Mouse (Mus musculus) lung, postnatal 10 days (tissue): ENCODE data around the gene Gm45716.
A peak's percentile ranks its signal among the peaks of the same experiment; 100 is the strongest.

Experiments
- DNase-seq: peaks from one replicate; pipeline ENCODE4 v3.0.0; 2021

Gm45716 gene

DNA sequence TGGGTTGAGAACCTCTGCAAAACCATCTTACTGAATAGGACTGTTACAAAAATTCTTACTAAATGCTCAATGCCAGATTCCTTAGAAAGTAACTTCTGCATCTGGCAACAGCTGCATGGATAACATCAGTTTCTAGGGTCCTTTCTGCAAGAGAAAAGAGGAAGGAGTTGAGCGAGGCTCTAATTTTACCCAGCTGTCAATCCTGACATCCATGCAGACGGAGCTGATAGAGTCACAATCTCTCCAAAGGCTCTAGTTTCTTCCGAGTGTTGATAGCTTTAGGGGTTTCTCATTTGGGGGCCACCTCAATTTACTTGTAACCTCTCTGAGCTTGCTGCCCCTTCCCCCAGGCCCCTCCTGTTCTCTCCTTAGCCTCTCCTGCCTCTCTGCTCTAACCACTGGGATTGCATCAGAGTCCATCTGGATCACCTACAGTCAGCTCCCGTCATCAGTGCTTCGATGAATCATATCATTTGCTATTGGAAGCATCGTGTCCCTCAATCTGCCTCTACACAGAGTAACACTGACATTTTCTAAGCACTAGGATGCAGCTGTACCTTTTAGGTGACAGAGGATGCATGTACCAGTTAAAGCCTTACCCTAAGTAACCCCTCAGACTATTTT, 32.7 kb downstream of the Gm45716 start:
- DNase-seq: no peak

DNA sequence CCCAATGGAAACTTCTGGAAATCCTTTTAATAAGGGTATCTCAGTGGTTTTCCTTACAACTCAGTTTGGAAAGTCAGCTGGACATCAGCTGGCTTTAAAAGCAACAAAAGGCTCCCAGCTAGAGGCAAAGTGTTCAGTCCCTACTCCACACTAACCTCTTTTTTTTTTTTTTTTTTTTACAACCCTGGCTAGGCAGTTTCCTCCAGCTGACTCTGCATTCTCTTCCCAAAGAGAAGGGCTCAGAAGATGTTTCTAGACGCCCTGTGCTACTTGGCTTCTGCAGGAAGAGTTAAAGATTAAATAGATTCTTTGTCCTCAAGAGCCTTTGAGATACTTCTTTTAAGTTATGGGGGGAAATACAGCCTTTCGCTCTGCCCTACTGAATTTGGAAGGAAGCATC, 33.3 kb downstream of the Gm45716 start:
- DNase-seq: no peak

DNA sequence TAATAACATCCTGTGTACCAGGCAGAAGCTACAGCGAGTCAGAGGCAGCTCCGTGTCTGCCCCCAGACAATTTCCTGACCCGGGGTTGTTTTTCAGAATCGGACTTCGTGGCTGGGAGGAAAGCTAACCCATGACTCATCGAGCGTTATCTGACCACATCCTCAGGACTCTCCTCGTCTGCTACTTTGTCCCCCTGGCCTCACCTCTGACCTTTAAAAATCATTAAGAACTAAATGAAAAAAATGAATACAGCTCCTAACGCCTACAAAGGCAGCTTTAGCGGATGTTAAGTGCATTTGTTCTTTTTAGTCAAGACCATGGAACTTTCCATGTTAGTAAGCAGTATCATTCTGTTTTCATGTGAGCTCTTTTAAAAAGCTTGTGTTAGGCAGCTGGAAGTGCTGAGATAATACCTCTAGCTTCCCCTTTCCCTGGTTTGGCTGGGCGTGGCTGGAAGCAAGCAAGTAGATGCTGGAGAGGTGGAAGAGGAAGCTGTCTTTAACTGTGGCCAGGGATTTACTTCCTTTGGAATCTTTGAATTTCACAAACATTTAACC, 37.5 kb downstream of the Gm45716 start:
- peak; percentile 41 for DNase-seq

DNA sequence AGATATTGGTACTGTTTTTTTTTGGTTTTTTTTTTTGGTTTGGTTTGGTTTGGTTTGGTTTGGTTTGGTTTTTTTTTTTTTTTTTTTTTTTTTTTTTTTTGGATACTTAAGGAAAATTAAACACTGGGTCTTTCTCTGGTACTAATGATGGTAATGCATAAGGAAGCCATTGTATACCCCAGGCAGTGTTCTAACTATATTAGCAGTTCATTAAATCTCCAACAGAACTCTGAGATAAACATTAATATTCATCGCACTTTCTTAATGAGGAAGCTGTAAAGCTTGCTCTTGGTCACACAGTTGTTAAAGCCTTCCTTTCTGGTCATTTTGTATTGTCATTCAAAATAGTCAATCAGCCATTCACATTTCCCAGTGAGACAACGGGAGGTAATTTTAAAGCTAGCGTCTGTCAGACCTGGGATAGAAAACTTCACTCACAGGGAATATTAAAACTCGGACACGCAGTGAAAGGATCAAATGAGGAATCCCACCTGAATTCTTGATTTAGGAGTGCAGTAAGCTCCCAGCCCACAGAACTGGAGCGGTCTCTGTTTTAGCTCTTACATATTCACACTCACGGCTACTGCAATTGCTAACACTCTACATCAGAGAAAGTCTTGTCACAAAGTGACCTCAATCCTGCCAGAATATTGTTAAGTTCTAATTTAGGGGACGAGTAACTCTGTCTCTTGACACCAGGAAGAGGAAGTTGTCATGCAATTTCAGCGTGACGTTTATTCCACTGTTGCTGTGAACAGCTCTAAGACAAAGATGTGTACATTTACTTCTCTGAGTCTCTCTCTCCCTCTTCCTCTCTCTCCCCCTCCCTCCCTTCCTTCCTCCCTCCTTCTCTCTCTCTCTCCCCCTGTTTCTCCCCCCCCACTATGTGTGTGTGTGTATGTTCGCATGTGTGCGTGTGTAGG, 39.8 kb downstream of the Gm45716 start:
- DNase-seq: no peak

DNA sequence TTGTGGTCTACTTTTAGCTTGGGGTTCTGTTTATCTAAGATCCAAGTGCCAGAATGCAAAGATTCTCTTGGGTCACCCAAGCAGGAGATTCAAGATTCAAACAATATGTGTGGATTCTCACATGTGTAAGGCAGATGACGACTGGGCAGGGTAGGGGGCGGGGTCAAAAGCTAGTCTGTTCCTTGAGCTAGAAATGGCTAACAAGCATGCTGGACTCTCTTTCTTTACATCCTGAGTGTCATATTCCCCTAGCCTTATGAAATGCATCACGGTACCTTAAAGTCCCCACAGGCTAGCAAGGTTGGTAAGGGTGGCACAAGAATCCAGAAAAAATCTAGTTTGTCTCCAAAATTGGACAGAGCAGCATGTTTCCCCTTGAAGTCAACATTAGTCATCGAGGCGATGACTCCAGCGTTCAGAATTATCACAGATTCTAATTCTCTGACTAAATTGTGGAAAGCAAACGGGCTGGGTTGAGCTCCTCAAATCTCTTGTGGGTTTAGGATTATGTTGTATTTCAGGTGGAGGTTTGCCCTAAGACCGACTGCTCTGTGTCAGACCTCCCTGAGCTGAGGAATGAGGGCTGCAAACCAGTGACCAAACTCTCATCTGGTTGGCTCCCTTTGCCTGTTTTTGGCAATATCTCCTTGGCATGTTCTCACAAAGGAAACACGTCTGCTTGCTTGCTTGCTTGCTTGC, 40.9 kb downstream of the Gm45716 start:
- no peak for DNase-seq

DNA sequence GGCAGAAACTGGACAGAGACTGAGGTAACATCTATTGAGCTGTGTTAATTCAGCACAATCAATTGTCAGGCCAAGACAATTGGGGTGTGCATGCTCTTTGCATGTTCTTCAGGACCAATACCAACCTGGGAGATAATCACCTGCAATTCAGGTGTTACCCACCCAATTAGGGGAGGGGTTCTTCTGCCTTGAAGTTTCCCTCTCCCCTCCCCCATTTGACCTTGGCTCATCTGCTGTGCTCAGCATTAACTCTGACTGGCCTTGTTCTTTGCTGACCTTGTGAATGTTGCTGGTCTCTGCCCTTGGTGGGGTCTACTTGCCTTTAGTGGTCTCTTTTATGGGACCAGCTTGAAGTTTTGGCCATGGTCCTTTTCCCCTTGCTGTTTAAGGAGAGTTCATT, 42.3 kb downstream of the Gm45716 start:
- no peak for DNase-seq

DNA sequence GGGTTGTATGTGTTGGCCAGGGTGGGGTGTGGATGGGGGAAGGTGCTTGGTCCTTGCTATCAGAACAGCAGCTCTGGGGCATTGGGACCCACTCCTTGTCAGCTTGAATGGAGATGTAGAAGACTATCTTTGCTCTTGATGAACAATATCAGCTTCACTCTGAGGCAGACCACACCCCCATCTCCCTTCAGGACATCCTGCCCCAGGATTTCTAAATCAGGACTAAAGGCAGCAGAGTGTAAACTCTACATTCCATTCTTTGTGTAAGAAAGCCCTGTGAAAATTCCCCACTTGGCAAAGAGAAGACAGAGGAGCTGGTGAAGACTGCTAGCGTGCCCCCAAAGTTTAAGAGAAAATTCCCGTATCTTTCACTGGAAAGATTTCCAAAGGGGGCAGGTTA, 43.2 kb downstream of the Gm45716 start:
- DNase-seq: peak; percentile 48

DNA sequence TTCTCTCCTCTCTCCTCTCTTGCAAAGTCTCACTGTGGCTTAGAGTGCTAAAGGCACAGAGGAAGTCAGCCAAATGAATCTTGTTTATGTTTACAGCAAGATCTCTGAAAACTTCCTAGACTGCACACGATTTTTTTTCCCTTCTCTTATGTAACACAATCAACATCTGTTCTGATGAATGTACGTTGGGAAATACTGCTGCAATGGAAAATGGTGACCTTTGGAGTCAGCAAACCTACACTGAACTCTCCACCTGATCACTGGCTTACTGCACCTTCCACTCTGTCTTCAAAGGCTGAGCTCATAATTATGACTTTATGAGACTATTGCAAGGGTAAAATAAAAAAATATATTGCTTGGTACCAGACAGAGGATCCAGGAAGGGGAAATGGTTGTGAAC, 44.1 kb downstream of the Gm45716 start:
- DNase-seq: no peak

DNA sequence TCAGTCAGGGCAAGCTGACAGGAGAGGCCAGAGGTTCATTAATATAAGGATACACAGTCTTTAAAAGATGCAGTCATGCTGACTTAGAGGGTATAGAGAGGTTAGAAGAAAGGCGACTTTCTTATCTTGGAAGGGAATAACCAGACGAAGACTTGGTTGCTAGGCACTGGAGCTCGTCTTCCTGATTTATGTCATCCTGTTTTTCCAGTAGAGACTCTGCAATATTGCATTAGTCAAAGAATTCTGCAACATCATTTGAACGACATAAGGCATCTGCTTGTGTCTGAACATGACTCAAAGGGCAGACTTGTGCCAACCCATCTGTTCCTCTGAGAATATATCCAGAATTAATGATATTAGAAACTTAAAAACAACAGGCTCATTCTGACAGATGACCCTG, 45.2 kb downstream of the Gm45716 start:
- DNase-seq: no peak

DNA sequence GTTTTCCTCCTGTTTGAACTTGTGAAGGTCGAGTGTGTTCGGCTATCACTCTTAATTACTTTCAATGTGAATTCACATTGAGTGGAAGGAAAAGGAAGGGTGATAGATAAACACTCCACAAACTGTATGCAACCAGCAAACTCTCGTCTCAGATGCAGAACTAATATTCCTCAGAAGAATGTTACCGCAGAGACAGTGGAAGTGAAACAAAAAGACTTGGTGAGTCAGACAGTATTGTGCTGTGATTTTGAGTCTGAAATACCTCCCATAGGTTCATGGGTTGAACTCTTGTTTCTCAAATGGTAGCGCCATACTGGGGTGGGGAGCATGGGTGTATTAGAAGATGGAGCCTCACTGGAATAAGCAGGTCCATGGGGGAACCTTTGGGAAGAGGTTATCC, 47.7 kb downstream of the Gm45716 start:
- DNase-seq: no peak

DNA sequence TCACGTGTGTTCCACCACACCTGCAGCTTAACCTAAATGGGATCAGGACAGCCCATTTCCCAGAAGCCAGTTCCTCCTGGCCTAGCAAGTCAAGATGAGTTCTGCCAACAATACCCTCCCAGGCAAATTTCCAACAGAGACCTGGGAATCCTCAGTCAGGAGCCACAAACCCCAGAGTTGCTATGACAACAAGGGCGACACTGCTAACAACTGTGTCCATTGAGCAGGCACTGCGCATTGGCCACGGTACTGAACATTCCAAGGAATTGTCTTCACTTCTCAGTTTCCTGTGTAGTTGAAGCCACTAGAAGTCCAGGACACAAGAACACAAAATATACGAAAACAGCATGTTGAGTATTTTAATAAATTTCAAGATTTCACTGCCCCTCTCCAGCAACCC, 50.1 kb downstream of the Gm45716 start:
- no peak for DNase-seq

DNA sequence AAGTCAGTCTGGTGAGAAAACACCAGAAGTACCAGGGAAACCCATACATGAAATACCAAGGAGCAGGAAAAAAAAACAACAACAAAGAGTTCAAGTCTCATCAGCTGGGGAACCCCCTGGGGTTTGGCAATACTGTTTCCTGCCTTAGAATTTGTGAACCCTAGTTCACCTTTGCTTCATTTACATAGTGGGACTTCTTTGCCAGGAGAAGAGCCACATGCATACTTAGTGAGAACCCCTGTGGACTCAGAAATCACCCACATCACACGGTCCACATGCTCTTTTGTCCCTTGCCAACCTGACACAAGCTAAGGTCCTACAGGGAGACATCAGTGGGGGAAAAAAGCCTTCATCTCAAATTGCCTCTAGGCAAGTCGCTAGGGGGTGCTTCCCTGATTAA, 51.2 kb downstream of the Gm45716 start:
- DNase-seq: no peak

DNA sequence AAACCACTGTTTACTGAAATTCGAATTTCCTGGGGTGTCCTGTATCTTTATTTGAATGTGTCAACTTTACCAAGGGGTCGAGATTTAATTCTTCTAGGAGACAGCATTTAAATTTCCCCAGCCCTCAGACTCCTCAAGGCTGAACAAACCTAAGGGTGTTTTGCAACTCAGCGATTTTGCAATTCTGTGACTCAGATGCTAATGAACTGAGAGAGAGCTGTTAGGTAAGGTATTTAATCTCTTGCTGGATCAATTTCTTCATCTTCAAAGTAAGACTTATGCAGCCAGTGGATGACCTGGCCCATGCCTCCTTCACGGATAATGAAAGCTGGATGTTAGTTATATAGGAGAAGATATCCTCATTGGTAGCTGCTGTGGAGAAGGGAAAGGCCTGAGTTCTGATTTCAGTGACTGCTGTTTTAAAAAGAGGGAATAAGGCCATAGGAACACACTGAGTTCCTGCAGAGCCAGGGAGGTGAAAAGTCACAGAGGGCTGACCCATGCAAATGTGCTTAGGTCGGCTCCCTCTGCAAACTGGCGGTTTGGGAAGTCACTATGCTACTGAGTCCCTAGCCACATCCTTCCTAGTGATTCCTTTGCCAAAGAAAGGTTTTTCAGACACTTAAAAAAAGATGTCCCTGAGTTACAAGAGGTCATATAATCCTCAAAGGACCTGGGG, 53.3 kb downstream of the Gm45716 start:
- peak; percentile 64 for DNase-seq

DNA sequence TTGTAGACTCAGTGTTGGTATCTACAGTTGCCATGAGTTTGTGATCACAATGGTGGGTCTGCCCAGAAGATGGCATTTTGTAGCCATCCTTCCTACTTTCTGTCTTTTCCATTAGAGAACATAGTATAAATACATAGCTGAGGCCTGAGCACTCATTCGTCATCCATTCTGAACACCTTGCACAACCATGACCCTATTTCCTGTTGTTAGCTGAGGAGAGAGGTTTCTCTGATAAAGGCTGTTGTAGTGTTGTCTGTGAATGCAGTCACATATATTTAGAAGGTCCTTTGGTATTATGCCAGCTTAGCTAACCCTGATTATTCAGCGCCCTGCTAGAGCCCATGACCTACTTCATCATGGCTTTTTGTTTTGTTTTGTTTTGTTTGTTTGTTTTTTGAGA, 54.4 kb downstream of the Gm45716 start:
- DNase-seq: no peak

DNA sequence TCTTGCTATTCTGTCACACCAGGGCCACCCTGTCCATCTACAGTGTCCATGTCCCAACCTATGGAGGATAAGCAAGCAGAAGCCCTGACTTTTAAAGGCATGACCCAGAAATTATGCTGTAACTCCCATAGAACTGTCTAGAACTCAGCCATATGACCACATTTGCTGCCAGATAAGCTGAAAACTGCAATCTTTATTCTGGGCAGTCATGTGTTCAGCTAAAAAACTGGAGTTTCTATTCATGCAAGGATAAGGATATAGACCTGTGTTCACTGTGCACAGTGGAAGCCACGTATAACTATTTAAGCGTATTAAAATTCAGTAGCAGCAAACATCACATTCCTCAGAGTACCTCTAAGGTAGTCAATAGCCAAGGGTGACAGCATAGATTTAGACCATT, 55.8 kb downstream of the Gm45716 start:
- no peak for DNase-seq

DNA sequence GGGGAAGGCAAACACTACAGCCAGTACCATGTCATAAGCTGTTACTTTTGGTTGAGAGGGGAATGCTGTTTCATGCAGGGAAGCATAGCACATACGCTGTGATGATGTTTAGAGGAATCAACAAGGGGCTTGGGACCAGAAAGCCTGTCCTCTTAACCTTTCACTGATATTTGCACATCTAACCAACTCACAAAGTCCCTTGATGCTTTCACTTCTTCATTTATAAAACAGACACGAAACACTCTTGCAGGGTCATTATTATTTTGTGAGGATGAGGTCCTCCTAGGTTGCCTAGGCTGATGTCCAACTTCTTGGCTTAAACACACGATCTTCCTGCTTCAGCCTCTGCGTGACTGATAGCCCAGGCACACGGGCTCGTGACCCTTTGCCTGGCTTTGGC, 58.1 kb downstream of the Gm45716 start:
- no peak for DNase-seq

DNA sequence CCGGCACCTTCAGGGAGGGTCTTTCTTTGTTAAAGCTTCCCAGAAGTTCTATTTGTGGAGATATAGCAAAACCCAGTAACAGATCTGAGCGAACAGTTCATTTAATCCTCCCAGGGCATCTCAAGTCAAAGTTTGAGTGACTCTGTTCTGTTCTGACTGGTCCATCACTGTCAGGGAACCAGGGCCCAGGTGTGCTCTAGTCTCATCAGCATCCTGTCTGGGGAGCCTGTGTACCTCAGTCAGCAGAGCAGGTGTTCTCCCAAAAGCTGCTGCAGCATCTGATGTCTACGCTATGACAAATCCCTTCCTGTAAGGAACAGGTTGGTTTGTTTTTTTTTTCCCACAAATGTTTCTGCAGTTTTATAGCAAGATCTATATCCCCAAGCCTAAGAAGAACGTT, 59.2 kb downstream of the Gm45716 start:
- DNase-seq: no peak

DNA sequence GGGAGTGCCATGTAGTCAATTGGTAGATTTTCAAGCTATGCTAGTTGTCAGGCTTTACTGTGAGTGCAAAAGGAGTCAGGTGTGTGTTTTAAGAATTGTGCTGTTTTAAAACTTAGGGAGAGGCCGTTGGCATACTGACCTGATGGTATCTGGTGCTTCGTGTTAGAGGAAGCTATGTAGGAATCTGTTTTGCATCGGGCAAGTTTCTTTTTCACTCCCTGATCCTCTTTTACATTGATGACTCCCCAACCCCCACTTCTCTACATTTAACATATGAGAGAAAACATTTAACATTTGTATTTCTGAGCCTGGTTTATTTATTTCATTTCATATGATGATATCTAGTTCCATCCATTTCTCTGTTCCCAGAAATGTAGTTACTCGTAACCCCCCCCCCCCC, 60.3 kb downstream of the Gm45716 start:
- no peak for DNase-seq

DNA sequence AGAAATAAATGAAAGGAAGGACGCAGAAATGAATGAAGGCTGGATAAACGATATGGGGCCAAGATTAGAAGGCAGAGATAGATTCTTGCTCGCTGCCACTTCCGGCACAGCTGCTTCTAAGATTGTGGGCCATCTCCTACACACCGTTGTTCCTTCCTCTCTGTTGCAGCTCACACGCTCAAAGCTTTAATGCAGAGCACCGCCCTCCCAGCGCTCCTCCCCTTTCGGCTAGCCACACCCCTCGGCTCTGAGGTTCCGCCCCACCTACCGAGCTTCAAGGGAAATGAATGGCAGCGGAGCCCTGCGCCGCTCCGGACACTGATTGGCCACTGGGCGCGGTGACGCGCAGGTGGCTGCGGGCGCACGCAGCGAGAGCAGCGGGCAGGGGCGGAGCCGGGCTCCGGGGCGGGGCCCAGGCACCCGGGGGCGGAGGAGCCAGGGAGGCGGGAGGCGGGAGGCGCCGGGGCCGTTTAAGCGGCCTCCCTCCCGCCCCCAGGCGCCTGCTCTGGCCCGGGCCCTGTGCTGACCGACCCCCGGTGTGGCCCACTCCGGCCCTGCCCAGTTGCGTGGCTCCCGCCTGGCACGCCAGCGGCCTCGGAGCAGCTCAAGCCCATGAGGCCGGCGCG, 61.7 kb downstream of the Gm45716 start, which contains the start of gene Mmd:
Gene Mmd, plus strand, starts transcription at position 432 of the 626 bp plus-strand sequence.
- peak; percentile 98 for DNase-seq

DNA sequence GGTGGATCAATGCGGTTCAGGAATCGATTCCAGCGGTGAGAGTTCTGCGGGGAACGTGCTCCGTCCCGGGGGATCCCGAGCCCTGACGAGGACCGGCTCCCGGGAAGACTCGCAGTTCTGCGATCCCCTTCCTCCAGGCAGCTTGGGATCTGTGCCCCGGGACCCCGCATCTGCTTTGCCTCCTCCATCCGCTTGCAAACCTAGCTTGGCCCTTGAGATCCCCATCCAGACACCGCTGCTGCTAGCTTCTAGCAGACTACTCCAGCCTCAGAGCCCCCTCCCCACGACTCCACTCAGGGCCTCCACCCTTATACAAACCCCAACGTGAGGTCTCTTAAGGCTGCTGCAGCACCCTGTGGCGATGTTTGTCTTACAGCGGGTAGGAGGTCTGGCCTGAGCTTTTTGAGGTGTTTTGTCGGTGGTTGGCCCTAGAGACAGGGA, 62.2 kb downstream of the Gm45716 start:
- DNase-seq: no peak

DNA sequence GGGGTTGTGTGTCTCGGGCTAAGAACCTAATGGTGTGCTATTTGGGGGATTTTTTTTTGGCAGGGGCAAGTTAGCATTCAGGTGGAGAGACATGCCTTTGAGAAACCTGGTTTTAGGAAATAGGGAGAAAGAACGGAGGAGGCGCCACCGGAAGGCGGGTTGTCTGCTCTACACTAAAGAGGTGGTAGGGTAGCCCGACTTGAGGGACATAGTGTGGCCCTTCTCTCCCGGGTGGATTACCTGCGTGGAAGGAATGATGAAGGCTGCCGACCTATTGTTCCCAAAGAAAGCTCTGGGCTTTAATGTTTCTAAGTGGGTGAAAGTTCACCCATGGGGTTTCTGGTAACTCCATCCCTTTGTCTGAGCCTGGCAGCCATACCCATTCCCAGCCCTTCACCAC, 62.7 kb downstream of the Gm45716 start:
- no peak for DNase-seq

DNA sequence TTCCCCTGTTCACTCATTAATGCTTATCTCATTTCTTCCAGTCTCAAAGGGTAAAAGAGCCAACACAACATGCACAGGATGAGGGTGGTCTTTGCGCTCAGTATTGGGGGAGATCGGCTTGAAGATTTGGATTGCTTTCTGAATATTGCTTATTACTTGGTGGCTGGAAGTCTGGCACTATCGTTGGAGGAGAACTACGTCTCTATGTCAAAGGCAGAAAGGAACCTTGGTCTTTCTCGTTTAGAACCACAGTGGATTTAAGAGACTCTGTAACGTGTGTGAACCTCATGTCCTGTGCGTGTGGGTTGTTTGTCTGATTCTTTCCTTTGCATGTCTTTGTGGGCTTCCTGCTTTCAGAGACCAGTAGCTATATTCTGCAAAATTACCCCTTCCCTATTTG, 63.2 kb downstream of the Gm45716 start:
- no peak for DNase-seq
